Mouse (Mus musculus): ENCODE data around the gene Slc15a3. TPM values are rescaled to one million over a fixed set of nuclear protein-coding genes. Genes with fewer than 3 reads are reported as not detected.

Gene Slc15a3
- polyA plus RNA-seq, 1 experiment from 2014 or later, result 0.46 TPM

DNA sequence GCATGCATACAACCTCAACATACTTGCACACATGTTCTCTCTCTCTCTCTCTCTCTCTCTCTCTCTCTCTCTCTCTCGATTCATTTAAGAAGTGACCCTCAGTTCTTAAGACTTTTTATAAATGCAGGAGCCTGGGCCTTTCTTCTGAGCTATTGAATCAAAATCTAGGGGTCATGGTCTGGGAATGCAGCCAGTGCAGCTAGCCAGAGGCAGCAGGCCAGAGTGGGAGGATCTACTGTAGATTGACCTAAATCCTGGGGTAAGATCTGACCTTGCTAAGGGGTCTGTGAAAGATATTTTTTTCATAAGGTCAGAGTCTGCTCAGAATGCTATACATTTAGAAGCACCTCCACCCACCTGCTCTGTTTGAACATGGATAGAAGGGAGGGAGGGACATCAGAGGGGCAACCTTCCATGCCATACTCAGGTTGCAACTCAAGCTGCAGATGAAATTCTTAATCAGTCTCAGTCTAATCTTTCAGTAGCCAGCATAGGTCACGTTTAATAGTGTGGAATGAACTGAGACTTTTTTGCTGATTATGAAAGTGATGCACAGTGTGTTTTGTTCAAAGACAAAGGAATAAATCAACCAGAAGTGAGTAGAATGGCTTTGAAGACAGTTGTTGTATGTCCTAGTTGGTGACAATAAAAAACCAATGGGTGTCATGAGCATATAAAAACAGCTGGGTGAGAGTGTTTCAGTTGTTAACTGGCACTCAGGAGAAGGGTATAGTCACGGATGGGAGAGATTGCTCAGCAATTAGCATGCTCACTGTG lies 8.0 kb downstream of the Slc15a3 start:
- 43% methylated on average over 3 of the region's 3 CpGs for WGBS
- no peaks in the 10 kb centered on the region for H3K36me3 ChIP-seq (ENCODE audit: insufficient read depth)
- no peak for TF ChIP-seq CTCF (IDR thresholded peaks at IDR 0.05; ENCODE audit: low read depth)
- no peak overlapping the region for H3K27ac ChIP-seq (ENCODE audit: low read depth)
- DNase-seq (peak; percentile 71), ATAC-seq (ENCODE audit: insufficient read depth) (no peak)
- H3K27me3 ChIP-seq (ENCODE audit: insufficient read depth, low read length), result no peaks in the 10 kb centered on the region
- H3K4me1 ChIP-seq (ENCODE audit: insufficient read depth), result no peaks in the 10 kb centered on the region
- no peaks in the 10 kb centered on the region for H3K9me3 ChIP-seq (ENCODE audit: low read depth, low read length)
- H3K9ac ChIP-seq, result no peak overlapping the region
- no peak overlapping the region for H3K4me2 ChIP-seq
- H3K4me3 ChIP-seq (ENCODE audit: low read depth, low read length), result no peak overlapping the region

DNA sequence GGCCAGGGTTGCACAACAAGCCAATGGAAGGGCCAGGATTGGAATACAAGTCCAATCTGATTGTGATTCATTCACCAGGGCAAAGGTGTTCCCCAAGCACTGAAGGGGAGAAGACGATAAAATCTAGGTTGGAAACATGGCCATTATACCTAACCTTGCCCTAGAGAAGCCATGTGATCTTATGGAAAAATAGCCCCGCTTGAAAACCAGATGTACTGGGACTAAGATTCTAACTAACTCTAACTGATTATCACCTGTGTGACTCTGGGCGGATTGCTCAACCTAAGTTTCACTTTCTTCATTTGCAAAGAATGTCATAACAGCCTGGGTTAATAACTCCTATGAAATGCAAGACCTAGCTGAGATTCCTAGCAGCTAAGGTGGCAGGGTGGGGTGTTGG lies 15.9 kb downstream of the Slc15a3 start:
- Histone ChIP-seq H3K9ac (no peak overlapping the region), H3K27ac (ENCODE audit: low read depth) (no peak overlapping the region), H3K27me3 (ENCODE audit: insufficient read depth, low read length) (no peaks in the 10 kb centered on the region), H3K36me3 (ENCODE audit: insufficient read depth) (peaks cover 44% of the 10 kb centered on the region), H3K4me2 (no peak overlapping the region), H3K4me3 (ENCODE audit: low read depth, low read length) (no peak overlapping the region), H3K4me1 (ENCODE audit: insufficient read depth) (no peaks in the 10 kb centered on the region), H3K9me3 (ENCODE audit: low read depth, low read length) (no peaks in the 10 kb centered on the region)
- DNase-seq (no peak), ATAC-seq (ENCODE audit: insufficient read depth) (no peak)
- no peak for TF ChIP-seq CTCF (IDR thresholded peaks at IDR 0.05; ENCODE audit: low read depth)
- 84% methylated on average over 3 of the region's 3 CpGs for WGBS

DNA sequence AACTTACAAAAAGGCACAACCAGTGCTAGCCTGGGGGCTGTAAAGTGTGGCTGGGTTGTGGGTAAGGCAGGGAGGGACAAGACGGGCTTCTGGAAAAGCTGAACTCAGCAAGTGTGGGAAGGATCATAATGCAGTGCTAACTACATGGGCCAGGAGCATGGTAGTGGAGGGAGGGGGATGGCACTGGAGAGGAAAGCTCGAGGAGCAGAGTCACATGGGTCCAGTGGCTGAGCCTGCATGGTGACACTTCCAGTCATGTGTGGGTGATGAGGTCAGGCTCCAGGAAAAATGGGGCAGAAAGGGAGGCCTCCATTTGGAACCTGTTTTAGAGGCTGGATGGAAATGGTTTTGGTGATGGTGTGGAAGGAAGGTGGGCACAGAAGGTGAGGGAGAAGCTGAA lies 17.0 kb downstream of the Slc15a3 start:
- TF ChIP-seq CTCF (IDR thresholded peaks at IDR 0.05; ENCODE audit: low read depth), result no peak
- Histone ChIP-seq H3K4me2 (no peak overlapping the region), H3K9me3 (ENCODE audit: low read depth, low read length) (no peaks in the 10 kb centered on the region), H3K9ac (no peak overlapping the region), H3K4me1 (ENCODE audit: insufficient read depth) (no peaks in the 10 kb centered on the region), H3K27me3 (ENCODE audit: insufficient read depth, low read length) (no peaks in the 10 kb centered on the region), H3K36me3 (ENCODE audit: insufficient read depth) (peaks cover 55% of the 10 kb centered on the region), H3K27ac (ENCODE audit: low read depth) (no peak overlapping the region), H3K4me3 (ENCODE audit: low read depth, low read length) (no peak overlapping the region)
- 35% methylated on average over 2 of the region's 2 CpGs for WGBS
- ATAC-seq (ENCODE audit: insufficient read depth) (no peak), DNase-seq (no peak)

DNA sequence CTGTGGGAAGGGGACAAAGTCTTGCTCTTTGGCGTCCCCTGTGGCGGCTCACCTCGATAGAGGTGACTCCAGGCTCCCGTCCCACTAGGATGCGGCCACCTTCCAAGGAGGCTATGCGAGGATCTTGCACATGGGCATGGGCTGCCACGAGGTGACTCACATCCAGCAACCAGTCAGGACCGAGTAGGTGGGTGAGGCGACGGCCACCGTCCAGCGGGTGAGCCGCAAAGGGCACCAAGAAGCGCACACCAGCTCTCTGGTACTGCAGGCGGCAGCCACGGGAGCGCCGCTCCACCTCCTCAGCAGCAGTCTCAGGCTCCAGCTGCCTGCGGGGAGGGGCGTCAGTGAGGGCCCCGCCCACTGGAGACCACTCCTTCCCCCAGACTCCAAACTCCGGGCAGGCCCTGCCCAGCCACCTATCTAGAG lies 20.6 kb downstream of the Slc15a3 start:
- Histone ChIP-seq H3K9me3 (ENCODE audit: low read depth, low read length) (no peaks in the 10 kb centered on the region), H3K27me3 (ENCODE audit: insufficient read depth, low read length) (no peaks in the 10 kb centered on the region), H3K9ac (no peak overlapping the region), H3K4me2 (no peak overlapping the region), H3K27ac (ENCODE audit: low read depth) (no peak overlapping the region), H3K4me3 (ENCODE audit: low read depth, low read length) (no peak overlapping the region), H3K36me3 (ENCODE audit: insufficient read depth) (peaks cover 90% of the 10 kb centered on the region), H3K4me1 (ENCODE audit: insufficient read depth) (no peaks in the 10 kb centered on the region)
- peak; percentile 44 for DNase-seq
- 46% methylated on average over 22 of the region's 22 CpGs for WGBS
- TF ChIP-seq CTCF (IDR thresholded peaks at IDR 0.05; ENCODE audit: low read depth), result 0 out of 2 replicates have a peak, but pooled peaks have one; percentile 27
- ATAC-seq (ENCODE audit: insufficient read depth), result peak; percentile 32; the same call in 1 of the 2 replicates

DNA sequence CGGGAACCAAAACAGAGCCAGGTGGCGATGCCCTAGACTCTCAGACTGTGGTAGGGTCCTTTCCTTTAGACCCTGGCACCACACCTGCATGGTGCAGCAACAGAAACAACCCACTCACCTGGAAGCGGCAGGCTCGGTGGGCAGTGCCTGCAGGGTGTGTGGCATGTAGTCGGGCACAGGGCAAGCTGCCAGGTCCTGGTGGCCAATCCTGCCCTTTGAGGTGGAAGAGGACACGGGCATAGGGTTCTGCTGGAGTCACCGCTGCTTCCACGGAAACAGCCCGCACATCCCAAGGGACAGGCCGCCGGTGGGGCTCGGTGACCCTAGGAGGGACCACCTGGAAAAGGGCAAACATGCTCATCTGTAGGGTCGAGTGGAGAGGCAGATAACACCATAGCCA lies 26.8 kb downstream of the Slc15a3 start:
- no peak for DNase-seq
- WGBS, result 91% methylated on average over 13 of the region's 13 CpGs
- Histone ChIP-seq H3K27me3 (ENCODE audit: insufficient read depth, low read length) (no peaks in the 10 kb centered on the region), H3K36me3 (ENCODE audit: insufficient read depth) (peaks cover 61% of the 10 kb centered on the region), H3K27ac (ENCODE audit: low read depth) (no peak overlapping the region), H3K9ac (no peak overlapping the region), H3K9me3 (ENCODE audit: low read depth, low read length) (no peaks in the 10 kb centered on the region), H3K4me3 (ENCODE audit: low read depth, low read length) (no peak overlapping the region), H3K4me2 (no peak overlapping the region), H3K4me1 (ENCODE audit: insufficient read depth) (0 out of 2 replicates have a peak, but pooled peaks cover 7% of the 10 kb centered on the region)
- no peak for ATAC-seq (ENCODE audit: insufficient read depth)
- no peak for TF ChIP-seq CTCF (IDR thresholded peaks at IDR 0.05; ENCODE audit: low read depth)

DNA sequence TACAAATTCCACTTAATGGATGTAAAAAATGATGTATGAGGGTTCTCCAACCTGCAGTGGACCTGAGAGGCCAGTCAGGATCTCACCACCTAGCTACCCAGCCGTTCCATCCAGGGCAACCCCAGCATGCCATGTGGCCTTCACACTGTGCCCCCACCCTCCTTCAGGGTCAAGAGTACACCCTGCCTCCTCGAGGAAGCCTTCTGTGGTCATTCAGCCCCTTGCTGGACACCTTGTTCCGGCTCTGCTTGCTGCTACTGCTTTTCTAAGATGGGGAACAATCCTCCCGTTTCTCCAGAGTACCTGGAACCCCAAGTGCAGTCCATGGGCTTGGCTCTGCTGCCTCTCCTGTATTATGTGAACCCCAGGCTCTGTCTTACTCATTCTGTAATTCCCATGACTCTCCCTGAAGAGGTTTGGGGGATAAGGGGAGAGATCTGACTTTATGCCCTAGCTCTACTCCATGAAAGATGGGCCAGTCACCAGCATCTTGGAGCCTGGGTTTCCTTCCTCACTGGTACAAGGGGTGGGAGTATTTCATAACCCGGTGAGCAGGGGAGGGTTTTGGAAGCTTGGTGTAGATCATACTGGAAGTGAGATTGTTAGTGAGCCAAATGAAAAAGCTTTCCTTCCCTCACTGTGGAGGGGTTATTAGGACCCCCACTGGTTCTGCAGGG lies 28.6 kb downstream of the Slc15a3 start:
- no peaks in the 10 kb centered on the region for H3K9me3 ChIP-seq (ENCODE audit: low read depth, low read length)
- no peaks in the 10 kb centered on the region for H3K27me3 ChIP-seq (ENCODE audit: insufficient read depth, low read length)
- no peak for DNase-seq
- no peak for ATAC-seq (ENCODE audit: insufficient read depth)
- no peak overlapping the region for H3K27ac ChIP-seq (ENCODE audit: low read depth)
- 0 out of 2 replicates have a peak, but pooled peaks cover 7% of the 10 kb centered on the region for H3K4me1 ChIP-seq (ENCODE audit: insufficient read depth)
- 22% methylated on average over 5 of the region's 5 CpGs for WGBS
- peak overlapping the region; percentile 83 for H3K4me2 ChIP-seq
- peak overlapping the region; percentile 85 for H3K4me3 ChIP-seq (ENCODE audit: low read depth, low read length)
- no peak for TF ChIP-seq CTCF (IDR thresholded peaks at IDR 0.05; ENCODE audit: low read depth)
- peak overlapping the region; percentile 89 for H3K9ac ChIP-seq
- H3K36me3 ChIP-seq (ENCODE audit: insufficient read depth), result peaks cover 61% of the 10 kb centered on the region

DNA sequence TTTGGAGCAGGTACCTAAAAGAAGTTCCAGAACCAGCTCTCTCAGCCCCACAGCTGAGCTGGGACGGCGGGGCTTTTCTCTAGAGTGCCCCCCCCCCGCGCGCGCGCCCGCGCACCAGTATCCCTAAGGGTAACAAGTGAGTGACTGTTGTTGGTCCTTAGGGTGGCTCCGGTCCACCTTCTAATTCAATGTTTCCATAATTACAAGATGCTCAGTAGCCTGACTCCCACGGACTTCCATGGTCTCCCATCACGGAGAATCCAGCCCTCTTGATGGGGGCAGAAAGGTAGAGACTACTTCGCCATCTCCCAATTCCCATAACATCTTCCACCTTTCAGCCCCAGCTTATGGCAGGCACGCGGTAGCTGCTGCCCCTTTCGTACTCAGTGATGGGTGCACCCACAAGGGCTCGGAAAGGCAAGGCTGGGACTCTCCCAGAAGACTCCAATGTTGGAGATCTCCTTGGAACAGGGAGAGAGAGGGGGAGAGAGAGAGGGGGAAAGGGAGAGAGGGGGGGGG lies 29.2 kb downstream of the Slc15a3 start:
- H3K27ac ChIP-seq (ENCODE audit: low read depth), result 0 out of 2 replicates have a peak overlapping the region, but pooled peaks have one; percentile 12
- no peaks in the 10 kb centered on the region for H3K9me3 ChIP-seq (ENCODE audit: low read depth, low read length)
- peak overlapping the region; percentile 85 for H3K4me3 ChIP-seq (ENCODE audit: low read depth, low read length)
- under 1% methylated on average over 17 of the region's 17 CpGs for WGBS
- DNase-seq, result peak; percentile 34
- peaks cover 61% of the 10 kb centered on the region for H3K36me3 ChIP-seq (ENCODE audit: insufficient read depth)
- no peak for TF ChIP-seq CTCF (IDR thresholded peaks at IDR 0.05; ENCODE audit: low read depth)
- H3K4me2 ChIP-seq, result peak overlapping the region; percentile 83
- H3K27me3 ChIP-seq (ENCODE audit: insufficient read depth, low read length), result no peaks in the 10 kb centered on the region
- 0 out of 2 replicates have a peak, but pooled peaks cover 7% of the 10 kb centered on the region for H3K4me1 ChIP-seq (ENCODE audit: insufficient read depth)
- peak overlapping the region; percentile 89 for H3K9ac ChIP-seq
- ATAC-seq (ENCODE audit: insufficient read depth), result peak; percentile 28
